Mouse (Mus musculus) adrenal gland, adult 18-20 months (tissue): ENCODE results near the gene Pih1d1. TPM values are rescaled to one million over a fixed set of nuclear protein-coding genes. Genes with fewer than 3 reads are reported as not detected.
"Not testable (repeated sequence)": the region's sequence is repeated elsewhere in the genome, so short reads cannot be mapped to it uniquely, and the experiment has no call there.

Experiments
- DNase-seq, 2 experiments: peaks; one replicate each; pipeline ENCODE4 v3.0.0; 2021 to 2022; ENCODE audit warnings: low spot score in 2 of 2
- long read RNA-seq, 2 experiments: library from polyadenylated mRNA; stranded (forward); transcript quantifications; one replicate each; pipeline ENCODE4 v2.0.0; 2021
- total RNA-seq, 2 experiments: library from RNA; stranded (reverse); gene quantifications; 1 replicate in 1 of 2; 2 replicates in 1 of 2; pipeline ENCODE4 v1.2.3; 2021

The Pih1d1 gene
- total RNA-seq: 10 to 100 TPM; 57.3 to 58.6 TPM
- long read RNA-seq, experiment 1, transcript Pih1d1-206 (10 exons, 1,077 nt): minor isoform, 5 of 20 reads
- long read RNA-seq, experiment 1, transcript Pih1d1-201 (10 exons, 1,185 nt): major isoform, 7 of 20 reads
- long read RNA-seq, experiment 1, partial matches to known transcripts: 6 of 20 reads
- long read RNA-seq, experiment 1, other reads (novel, unspliced or antisense): 2 of 20 reads
- long read RNA-seq, experiment 2, transcript Pih1d1-206 (10 exons, 1,077 nt): major isoform, 27 of 67 reads
- long read RNA-seq, experiment 2, transcript Pih1d1-201 (10 exons, 1,185 nt): minor isoform, 23 of 67 reads
- long read RNA-seq, experiment 2, partial matches to known transcripts: 11 of 67 reads
- long read RNA-seq, experiment 2, other reads (novel, unspliced or antisense): 6 of 67 reads

- DNase-seq: peak; percentile 95 to 96
Observed at GRCm38 (mm10) chr7:45154096-45154992, at the start of gene Pih1d1, which contains the start of gene Aldh16a1. Gene Pih1d1 (plus strand): TSS chr7:45154303. Gene Aldh16a1 (minus strand): TSS chr7:45154584.

GRCm38 (mm10) chr7:45104941-45105340, 49.2 kb upstream of the Pih1d1 start:
- DNase-seq: no peak

GRCm38 (mm10) chr7:45105491-45105890, 48.6 kb upstream of the Pih1d1 start:
- DNase-seq: no peak

DNA sequence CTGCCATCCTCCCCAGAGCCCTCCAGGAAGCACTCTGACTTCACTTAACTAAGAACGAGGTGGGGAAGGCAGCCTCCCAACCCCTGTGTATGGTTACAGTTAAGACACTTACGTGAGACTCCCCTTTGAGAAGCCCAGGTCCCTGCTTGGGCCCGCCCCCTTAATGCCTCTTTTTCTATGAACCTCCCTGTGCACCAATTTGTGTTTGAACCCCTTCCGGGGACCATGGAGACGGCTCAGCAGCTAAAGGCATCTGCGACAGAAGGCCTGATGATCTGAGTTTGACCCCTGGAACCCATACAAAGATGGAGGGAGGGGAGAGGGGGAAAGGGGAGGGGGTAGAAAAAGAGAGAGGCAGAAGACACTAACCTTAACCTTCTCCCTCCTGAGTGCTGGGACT, 47.7 kb upstream of the Pih1d1 start:
- DNase-seq: no peak

DNA sequence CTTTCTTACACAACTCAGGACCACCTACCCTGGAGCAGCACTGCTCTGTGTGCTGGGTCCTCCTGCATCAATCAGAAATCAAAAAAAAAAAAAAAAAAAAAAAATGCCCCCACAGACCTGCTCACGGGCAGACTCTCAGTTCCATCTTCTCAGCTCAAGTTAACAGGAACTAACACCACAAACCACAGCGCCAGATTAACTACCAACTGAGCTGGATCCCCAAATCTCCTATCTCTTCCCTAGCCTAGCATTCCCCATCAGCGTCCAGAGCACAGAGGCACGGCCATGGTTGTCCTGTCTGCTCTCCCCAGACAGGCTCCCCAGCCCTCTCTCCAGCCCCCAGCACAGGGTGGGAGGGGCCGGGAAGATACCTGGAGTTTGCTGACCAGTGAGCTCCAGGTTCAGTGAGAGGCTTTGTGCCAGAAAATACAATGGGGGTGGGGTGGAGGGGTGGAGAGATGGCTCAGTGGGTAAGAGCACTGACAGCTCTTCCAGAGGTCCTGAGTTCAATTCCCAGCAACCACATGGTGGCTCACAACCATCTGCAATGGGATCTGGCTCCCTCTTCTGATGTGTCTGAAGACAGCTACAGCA, 47.0 kb upstream of the Pih1d1 start:
- DNase-seq: no peak

- not testable (repeated sequence) for DNase-seq
Observed at GRCm38 (mm10) chr7:45110089-45110488, 44.0 kb upstream of the Pih1d1 start.

DNA sequence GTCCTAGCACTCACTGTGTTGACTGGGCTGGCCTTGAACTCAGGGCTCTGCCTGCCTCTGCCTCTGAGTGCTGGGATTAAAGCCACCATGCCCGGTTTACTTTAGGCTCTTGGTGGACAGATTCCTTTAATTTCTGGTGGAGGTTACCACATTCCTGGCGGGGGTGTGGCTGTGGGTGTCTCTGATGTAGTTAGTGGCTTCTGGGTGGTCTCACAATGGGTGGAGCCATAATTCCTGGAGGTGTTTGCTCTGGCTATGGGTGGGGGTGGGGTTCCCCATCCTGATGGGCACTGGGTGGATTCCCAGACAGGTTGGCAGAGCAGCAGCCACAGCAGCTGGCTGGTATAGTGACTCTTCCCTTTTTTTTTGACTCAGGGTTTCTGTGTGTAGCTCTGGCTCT, 42.2 kb upstream of the Pih1d1 start:
- DNase-seq: no peak

DNA sequence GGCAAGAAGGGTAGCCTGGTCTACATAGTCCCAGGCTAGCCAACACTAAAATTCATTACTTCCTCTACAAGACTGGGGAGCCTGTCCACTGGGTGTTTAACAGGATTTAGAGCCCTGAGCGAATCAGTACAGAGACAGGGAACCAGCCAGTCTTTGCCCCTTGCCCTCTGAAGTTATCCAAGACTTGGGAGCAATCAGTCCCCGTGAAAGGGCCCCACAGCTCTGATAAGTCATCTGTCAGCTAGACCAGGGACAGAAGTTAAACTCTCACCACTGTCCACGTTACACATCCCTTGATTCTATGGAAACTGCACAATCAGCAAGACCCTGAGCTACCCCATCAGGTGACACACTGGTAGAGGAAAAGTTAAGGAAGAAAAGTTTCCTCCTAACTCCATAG, 41.6 kb upstream of the Pih1d1 start:
- DNase-seq: no peak

DNA sequence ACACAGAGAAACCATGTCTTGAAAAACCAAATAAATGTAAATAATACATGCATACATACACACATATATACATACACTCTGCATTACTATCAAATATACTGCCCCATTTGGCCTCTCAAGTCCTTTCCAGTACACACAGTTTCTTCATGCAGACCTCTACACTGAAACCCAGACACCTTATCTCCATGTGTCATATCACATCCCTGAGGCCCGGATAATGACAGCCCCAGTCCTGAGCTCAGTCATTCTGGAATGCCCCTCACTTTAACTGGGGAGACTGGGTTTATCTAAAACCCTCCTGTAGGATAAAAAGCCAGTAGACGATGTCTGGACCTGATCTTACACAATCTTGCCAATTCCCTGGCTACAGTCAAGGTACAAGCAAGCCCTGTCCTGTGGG, 40.6 kb upstream of the Pih1d1 start:
- no peak for DNase-seq

GRCm38 (mm10) chr7:45117566-45117965, 36.5 kb upstream of the Pih1d1 start:
- DNase-seq: no peak

GRCm38 (mm10) chr7:45118336-45118735, 35.8 kb upstream of the Pih1d1 start:
- DNase-seq: no peak

DNA sequence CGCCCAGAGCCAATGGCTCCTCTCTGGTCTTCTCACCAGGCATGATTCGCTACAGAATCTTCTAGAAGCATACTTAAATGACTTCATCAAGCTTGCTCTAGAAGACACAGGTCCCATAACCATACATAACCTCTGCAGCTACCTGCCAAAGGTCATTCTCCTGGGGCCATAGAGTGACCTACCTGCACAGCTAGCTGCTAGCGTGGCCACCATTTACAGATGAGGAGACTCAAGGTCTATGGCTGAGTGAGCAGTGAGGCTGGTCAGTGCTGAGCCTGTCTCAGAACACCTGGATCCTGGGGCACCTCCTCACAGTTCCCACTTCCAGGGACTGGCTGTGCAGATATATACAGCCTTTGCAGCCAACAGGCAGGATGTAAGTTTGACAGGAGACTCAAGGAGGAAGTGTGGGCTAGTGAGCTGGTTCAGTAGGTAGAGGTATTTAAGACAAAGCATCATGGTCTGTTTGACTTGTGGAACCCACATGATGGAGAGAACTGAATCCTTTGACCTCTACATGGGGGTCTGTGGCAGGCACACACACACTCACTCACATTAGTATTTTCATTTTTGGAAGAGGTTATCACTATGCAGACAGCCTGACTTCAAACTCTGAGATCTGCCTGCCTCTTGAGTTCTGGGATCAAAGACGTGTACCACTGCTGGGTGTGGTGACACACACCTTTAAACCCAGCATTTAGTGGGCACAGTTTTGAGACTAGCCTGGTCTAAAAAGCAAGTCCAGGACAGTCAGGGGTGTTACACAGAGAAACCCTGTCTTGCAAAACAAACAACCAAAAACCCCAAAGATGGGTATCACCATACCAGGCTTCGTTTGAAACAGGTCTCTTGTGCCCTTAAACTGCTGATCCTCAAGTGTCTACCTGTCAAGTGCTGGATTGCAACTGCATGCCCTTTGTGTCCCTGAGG, 34.1 kb upstream of the Pih1d1 start:
- DNase-seq: no peak

DNA sequence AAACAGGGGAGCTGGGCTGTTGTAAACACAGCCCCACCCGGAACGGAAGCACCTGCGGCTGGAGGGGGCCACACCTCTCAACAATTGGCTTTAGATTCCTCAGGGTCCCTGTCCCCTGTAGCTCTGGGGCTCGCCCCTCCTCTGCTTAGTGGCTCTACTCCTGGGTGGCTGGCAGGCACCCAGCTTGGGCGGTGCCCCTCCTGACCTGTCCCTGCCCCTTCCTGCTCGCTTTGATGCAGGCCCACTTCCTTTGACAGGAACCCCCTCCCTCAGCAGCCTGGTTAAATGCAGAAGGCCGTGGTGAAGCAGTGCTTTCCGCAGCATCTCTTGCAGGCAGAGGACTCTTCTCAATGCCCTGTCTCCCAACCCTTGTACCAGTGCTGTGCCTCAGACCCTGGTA, 32.7 kb upstream of the Pih1d1 start:
- DNase-seq: peak in 1 of 2 experiments; percentile 44

DNA sequence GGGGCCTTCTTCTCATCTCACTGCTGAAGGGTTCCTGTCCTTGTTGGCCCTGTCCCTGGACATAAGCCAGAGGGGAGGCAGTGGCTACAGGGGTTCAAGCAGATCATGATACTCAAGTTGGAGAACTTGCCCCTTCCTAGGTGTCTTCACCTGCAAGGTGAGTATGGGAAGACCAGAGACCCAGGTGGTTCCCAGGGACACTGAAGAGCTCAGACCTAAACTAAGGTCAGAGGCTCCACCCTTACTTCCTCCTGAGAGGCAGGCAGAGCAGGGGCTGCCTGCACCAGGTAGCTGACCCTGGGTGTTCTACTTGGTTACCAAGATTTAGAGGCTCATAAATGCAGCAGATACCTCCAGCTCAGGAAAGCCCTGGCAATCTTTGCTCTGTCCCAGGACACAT, 32.1 kb upstream of the Pih1d1 start:
- no peak for DNase-seq

DNA sequence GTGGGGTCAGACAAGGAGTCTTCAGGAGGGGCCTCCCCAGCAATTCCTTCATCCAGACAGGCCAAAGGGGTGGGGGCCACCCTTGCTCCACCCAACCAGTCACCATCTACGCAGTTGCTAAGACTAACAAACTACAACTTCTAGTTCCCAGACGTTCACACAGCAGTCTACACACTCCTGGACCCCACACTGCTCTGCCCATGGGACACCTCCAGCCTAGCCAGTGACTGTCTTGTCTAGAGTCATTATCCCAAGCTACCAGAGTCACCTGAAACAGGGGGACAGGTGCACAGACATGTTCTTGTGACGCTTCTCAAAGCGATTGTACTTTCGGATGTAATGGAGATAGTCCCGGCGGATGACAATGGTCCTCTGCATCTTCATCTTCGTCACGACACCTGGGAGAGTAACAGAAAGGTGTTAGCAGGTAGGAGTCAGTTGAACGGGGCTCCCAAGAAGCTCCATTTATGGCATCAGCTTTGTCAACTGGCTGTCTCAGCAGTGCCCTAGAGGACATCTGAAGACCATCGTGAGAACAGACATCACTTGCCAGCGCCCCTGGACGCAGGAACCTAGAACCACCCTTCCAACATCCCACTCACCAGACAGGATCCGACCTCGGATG, 31.4 kb upstream of the Pih1d1 start:
- no peak for DNase-seq

DNA sequence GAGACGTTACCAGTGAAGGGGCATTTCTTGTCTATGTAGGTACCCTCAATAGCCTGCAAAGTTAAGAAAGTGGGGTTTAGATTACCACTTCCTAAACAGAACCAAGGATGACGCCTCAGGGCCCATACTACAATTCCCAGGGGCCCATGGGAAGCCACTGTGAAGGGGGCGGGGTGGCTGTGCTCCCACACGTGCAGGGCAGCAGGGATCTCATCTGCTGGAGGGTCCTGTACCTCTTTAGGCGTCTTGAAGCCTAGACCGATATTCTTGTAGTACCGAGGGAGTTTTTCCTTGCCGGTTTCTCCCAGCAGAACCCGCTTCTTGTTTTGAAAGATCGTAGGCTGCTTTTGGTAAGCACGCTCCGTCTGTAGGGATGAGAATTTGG, 30.9 kb upstream of the Pih1d1 start:
- DNase-seq: no peak

DNA sequence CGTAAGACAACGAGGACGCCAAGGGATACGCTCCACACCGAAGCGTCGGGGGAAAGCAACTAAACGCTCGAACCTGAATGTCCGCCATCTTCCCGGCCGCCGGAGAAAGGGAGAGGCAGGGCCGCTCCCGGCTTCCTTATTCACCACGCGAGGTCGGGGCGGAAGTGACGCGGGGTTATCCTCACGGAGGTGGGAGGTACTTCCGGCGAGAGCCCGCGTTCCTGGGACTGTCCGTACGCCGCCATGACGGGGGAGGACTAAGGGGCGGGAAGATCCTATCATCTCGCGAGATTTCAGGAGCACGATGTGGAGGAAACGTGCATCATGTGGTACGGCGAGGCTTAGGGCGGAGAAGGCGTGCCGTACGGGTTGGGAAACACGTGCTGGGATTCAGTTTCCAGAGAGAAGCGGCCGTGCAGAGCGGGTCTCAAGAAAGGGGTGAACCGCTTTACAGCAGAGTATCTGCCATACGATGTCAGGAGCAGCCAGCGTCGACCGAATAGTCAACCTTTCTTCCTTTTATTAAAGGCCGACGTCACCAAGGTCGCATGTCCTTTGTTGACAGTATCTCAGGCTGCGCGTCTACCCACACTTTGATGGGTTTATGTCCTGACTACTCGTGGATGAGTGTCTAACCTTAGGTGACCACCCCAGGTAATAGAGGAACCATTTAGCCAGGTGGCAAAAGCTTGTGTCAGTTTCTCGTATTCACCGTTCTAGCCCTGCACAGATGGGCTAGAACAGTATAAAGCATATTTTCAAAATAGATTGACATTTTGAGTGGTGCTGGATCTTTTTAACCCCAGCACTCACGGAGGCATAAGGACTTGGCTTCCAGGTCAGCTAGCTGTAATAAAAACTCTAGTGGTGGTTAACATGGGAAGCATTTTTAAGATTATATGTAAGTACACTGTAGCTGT, 29.6 kb upstream of the Pih1d1 start, which contains the start of gene Rps11:
Rps11 (minus strand) TSS at position 216 of the 920 bp plus-strand sequence.
- DNase-seq: peak; percentile 96

DNA sequence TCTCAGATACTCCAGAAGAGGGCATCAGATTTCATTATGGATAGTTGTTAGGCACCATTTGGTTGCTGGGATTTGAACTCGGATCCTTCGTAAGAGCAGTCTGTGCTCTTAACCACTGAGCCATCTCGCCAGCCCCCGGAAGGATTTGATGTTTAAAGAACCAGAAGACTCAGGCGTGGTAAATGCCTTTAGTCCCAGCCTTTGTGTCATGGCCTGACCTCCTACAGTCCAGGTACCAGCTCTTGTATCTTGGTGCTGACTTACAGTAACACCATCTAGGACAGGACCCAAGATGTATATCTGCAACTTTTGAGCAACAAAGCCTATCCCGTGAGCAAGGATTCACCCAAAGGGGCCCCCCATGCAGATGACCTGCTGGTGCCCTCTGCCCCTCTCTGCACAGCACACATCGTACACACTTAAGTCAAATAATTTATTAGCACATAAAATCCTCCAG, 28.9 kb upstream of the Pih1d1 start:
- DNase-seq: no peak

DNA sequence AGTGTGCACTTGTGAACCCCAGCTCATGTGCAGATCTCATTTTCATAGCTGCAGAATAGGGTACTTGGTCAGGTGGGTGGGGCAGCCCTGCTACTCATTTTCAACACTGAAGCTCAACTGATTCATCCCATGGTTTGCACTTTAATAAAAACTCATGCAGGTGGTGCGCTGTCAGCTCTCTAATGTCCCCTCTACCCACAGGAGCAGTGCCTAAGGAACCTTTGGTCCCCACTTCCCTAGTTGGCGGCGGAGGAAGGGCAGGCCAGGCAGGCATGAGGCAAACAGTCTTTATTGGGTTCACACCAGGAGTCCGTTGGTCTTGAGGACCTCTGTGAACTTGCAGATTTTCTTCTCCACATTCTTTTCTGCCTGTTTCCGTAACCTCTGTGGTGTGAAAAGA, 28.5 kb upstream of the Pih1d1 start:
- DNase-seq: not testable (repeated sequence)
